8 mouse cellular contexts compared by ENCODE assay signal in genomic region chr11:121228129-121229017, GRCm38 (mm10). TPM values are rescaled to one million over a fixed set of nuclear protein-coding genes. Genes with fewer than 3 reads are reported as not detected.
A peak's percentile ranks its signal among the peaks of the same experiment; 100 is the strongest.
DNase-seq lines count a peak whose midpoint lies in the region; ATAC-seq lines count a peak whose summit lies in the region.

No protein-coding gene starts in this region.

- H3K27ac ChIP-seq in limb, embryonic 12.5 days, result peak overlapping the region; percentile 73

- no peaks in the 10 kb centered on the region for H3K27me3 ChIP-seq in erythroblast, embryonic 14.5 days (ENCODE audit: control insufficient read depth)
- no peaks in the 10 kb centered on the region for H3K27me3 ChIP-seq in limb, embryonic 12.5 days

- H3K9ac ChIP-seq in limb, embryonic 12.5 days (replicated peaks), result peak overlapping the region; percentile 72

- 30% methylated on average over 21 of the region's 21 CpGs for WGBS in limb, embryonic 12.5 days

- ATAC-seq in limb, embryonic 12.5 days (ENCODE audit: insufficient number of reproducible peaks, insufficient read depth, low FRiP score, low TSS enrichment, low read depth), result no peak
- ATAC-seq in monocyte, adult 5-6 weeks (replicated peaks; ENCODE audit: insufficient number of reproducible peaks, low FRiP score, low TSS enrichment, poor library complexity, severe bottlenecking), result peak; percentile 67
- no peak for ATAC-seq in frontal cortex, adult (ENCODE audit: low TSS enrichment)

- peak; percentile 20 to 31 for DNase-seq in spleen, adult 18-20 months
- no peak for DNase-seq in spleen, postnatal 4 days (ENCODE audit: low spot score in 2 of 2)
- DNase-seq in left cerebral cortex, adult 8-10 months (ENCODE audit: low spot score in 2 of 2), result no peak
- DNase-seq in cerebellum, adult 8-10 months, result no peak

- peaks cover 47% of the 10 kb centered on the region for H3K36me3 ChIP-seq in erythroblast, embryonic 14.5 days (ENCODE audit: control insufficient read depth)
- peaks cover 41% of the 10 kb centered on the region for H3K36me3 ChIP-seq in limb, embryonic 12.5 days

- no peaks in the 10 kb centered on the region for H3K9me3 ChIP-seq in erythroblast, embryonic 14.5 days (ENCODE audit: control insufficient read depth, low read length)
- no peaks in the 10 kb centered on the region for H3K9me3 ChIP-seq in limb, embryonic 12.5 days

- peaks cover 58% of the 10 kb centered on the region for H3K4me1 ChIP-seq in erythroblast, embryonic 14.5 days (ENCODE audit: control insufficient read depth)
- peaks cover 20% of the 10 kb centered on the region for H3K4me1 ChIP-seq in limb, embryonic 12.5 days (replicated peaks)

- H3K4me3 ChIP-seq in erythroblast, embryonic 14.5 days (replicated peaks), result peak overlapping the region; percentile 85
- H3K4me3 ChIP-seq in limb, embryonic 12.5 days (replicated peaks), result peak overlapping the region; percentile 70

- H3K4me2 ChIP-seq in limb, embryonic 12.5 days, result peak overlapping the region; percentile 82

RNA-seq across cellular contexts. Expression of gene Cybc1, which starts 0.7 kb away (rescaled TPM):
- polyA plus RNA-seq in erythroblast, embryonic 14.5 days (2012), result 0.68 and 1.4 TPM in 2 replicates
- polyA plus RNA-seq in limb, embryonic 12.5 days (2016; fragmentation: Nextera tagmentation; extraction: Ambion mirVana), result 36.3 and 40.1 TPM in 2 replicates
- total RNA-seq in monocyte, adult 5-6 weeks (2017), result 71.9 to 94.3 TPM (median 75.7 TPM) in 3 replicates
- total RNA-seq in left cerebral cortex, adult 8-10 months (2022), result 10 to 100 TPM; 19.2 to 25.9 (median 23.0) TPM

RNA-seq across cellular contexts. Expression of gene Narf, which starts 8.7 kb away (rescaled TPM):
- 5.0 and 6.6 TPM in 2 replicates for polyA plus RNA-seq in erythroblast, embryonic 14.5 days (2012)
- 68.4 and 75.2 TPM in 2 replicates for polyA plus RNA-seq in limb, embryonic 12.5 days (2016; fragmentation: Nextera tagmentation; extraction: Ambion mirVana)
- total RNA-seq in monocyte, adult 5-6 weeks (2017), result 22.3 to 24.0 TPM (median 22.5 TPM) in 3 replicates
- 10 to 100 TPM; 44.1 to 61.8 (median 51.2) TPM for total RNA-seq in left cerebral cortex, adult 8-10 months (2022)

RNA-seq across cellular contexts. Expression of gene Ogfod3, which starts 23.9 kb away (rescaled TPM):
- polyA plus RNA-seq in erythroblast, embryonic 14.5 days (2012), result 1.2 and 1.4 TPM in 2 replicates
- polyA plus RNA-seq in limb, embryonic 12.5 days (2016; fragmentation: Nextera tagmentation; extraction: Ambion mirVana), result 16.3 and 17.5 TPM in 2 replicates
- 2.8 to 4.8 TPM (median 3.1 TPM) in 3 replicates for total RNA-seq in monocyte, adult 5-6 weeks (2017)
- 10 to 100 TPM in 1 of 4 experiments, 1 to 10 TPM in 3; 7.5 to 10.2 (median 9.5) TPM for total RNA-seq in left cerebral cortex, adult 8-10 months (2022)

RNA-seq across cellular contexts. Expression of gene Hexdc, which starts 24.1 kb away (rescaled TPM):
- 0.50 and 0.58 TPM in 2 replicates for polyA plus RNA-seq in erythroblast, embryonic 14.5 days (2012)
- polyA plus RNA-seq in limb, embryonic 12.5 days (2016; fragmentation: Nextera tagmentation; extraction: Ambion mirVana), result 9.5 and 10.6 TPM in 2 replicates
- 1.4 to 3.2 TPM (median 3.1 TPM) in 3 replicates for total RNA-seq in monocyte, adult 5-6 weeks (2017)
- 10 to 100 TPM; 20.8 to 27.9 (median 24.8) TPM for total RNA-seq in left cerebral cortex, adult 8-10 months (2022)

RNA-seq across cellular contexts. Expression of gene Foxk2, which starts 31.4 kb away (rescaled TPM):
- 1.4 and 2.0 TPM in 2 replicates for polyA plus RNA-seq in erythroblast, embryonic 14.5 days (2012)
- 11.2 and 12.5 TPM in 2 replicates for polyA plus RNA-seq in limb, embryonic 12.5 days (2016; fragmentation: Nextera tagmentation; extraction: Ambion mirVana)
- total RNA-seq in monocyte, adult 5-6 weeks (2017), result 8.5 to 16.2 TPM (median 13.4 TPM) in 3 replicates
- 10 to 100 TPM; 78.2 to 84.7 (median 79.9) TPM for total RNA-seq in left cerebral cortex, adult 8-10 months (2022)

Comparison
In these comparisons a context has a peak if more than half of its experiments do, and no peak if none do; other contexts are left out.
1. DNase-seq: peak in spleen, adult 18-20 months (2 of 2); none in spleen, postnatal 4 days (0 of 2), left cerebral cortex, adult 8-10 months (0 of 2) and cerebellum, adult 8-10 months (single experiment).